ENCODE assay signal across 8 mouse cellular contexts in the genomic region with DNA sequence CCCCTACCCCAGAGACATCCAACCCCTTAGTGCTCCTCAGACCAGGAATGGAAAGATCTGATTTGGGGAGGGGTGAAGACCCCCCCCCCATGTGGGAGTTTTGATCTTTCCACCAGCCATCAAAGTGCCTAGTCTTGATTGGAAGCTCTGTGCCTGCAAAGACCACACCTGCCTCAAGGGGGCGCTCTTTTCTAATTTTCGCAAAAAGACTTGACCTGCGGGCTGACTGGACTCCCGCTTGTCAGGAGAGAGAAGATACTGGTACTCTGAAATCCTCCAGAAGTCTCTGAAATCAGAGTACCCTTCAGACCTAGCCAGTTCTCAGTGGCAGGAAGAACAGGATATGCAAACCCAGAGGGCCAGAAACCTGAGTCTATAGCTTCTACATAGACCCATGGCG. TPM values are rescaled to one million over a fixed set of nuclear protein-coding genes. Genes with fewer than 3 reads are reported as not detected.
DNase-seq lines count a peak whose midpoint lies in the region; ATAC-seq and TF ChIP-seq lines count a peak whose summit lies in the region.

No protein-coding gene starts in this region.

- H3K27ac ChIP-seq in hindbrain, embryonic 12.5 days = peak overlapping the region; percentile 94
- H3K27ac ChIP-seq in lung, embryonic 14.5 days (ENCODE audit: low read depth) = no peak overlapping the region

- ATAC-seq in hindbrain, embryonic 12.5 days (ENCODE audit: low FRiP score) = no peak
- no peak for ATAC-seq in lung, embryonic 14.5 days (ENCODE audit: insufficient read depth)
- no peak for ATAC-seq in monocyte, adult 5-6 weeks (replicated peaks; ENCODE audit: insufficient number of reproducible peaks, low FRiP score, low TSS enrichment, poor library complexity, severe bottlenecking)

- H3K36me3 ChIP-seq in hindbrain, embryonic 12.5 days = no peaks in the 10 kb centered on the region
- H3K36me3 ChIP-seq in lung, embryonic 14.5 days (ENCODE audit: insufficient read depth) = no peaks in the 10 kb centered on the region

- H3K4me2 ChIP-seq in hindbrain, embryonic 12.5 days (replicated peaks) = no peak overlapping the region
- no peak overlapping the region for H3K4me2 ChIP-seq in lung, embryonic 14.5 days

- DNase-seq in right cerebral cortex, adult 2 months (ENCODE audit: low spot score in 2 of 2) = peak; percentile 55 to 66
- no peak for DNase-seq in right cerebral cortex, postnatal 25 days
- peak; percentile 72 for DNase-seq in adrenal gland, postnatal 10 days
- DNase-seq in embryo, embryonic 9.5 days (ENCODE audit: extremely low spot score) = peak; percentile 76
- DNase-seq in lung, embryonic 14.5 days = peak; percentile 71
- DNase-seq in right cerebral cortex, postnatal 10 days (ENCODE audit: low spot score in 2 of 2) = peak; percentile 72 to 79

- no peak overlapping the region for H3K4me3 ChIP-seq in hindbrain, embryonic 12.5 days
- H3K4me3 ChIP-seq in lung, embryonic 14.5 days (ENCODE audit: low read depth, low read length) = no peak overlapping the region

- 5% methylated on average over 5 of the region's 5 CpGs for WGBS in hindbrain, embryonic 12.5 days
- WGBS in lung, embryonic 14.5 days = 1% methylated on average over 5 of the region's 5 CpGs

- H3K9ac ChIP-seq in hindbrain, embryonic 12.5 days = no peak overlapping the region
- H3K9ac ChIP-seq in lung, embryonic 14.5 days = no peak overlapping the region

- H3K27me3 ChIP-seq in hindbrain, embryonic 12.5 days = peaks cover 62% of the 10 kb centered on the region
- H3K27me3 ChIP-seq in lung, embryonic 14.5 days (ENCODE audit: insufficient read depth, low read length) = peaks cover 33% of the 10 kb centered on the region

- peaks cover 55% of the 10 kb centered on the region for H3K4me1 ChIP-seq in hindbrain, embryonic 12.5 days
- peaks cover 10% of the 10 kb centered on the region; the same call in 1 of the 2 replicates for H3K4me1 ChIP-seq in lung, embryonic 14.5 days (ENCODE audit: insufficient read depth)

- no peaks in the 10 kb centered on the region for H3K9me3 ChIP-seq in hindbrain, embryonic 12.5 days (replicated peaks)
- H3K9me3 ChIP-seq in lung, embryonic 14.5 days (ENCODE audit: low read depth, low read length) = no peaks in the 10 kb centered on the region

- peak; percentile 61 for TF ChIP-seq CTCF in lung, embryonic 14.5 days (IDR thresholded peaks at IDR 0.05; ENCODE audit: low read depth)

RNA-seq across cellular contexts. Expression of gene Rhcg, which starts 40.8 kb away (rescaled TPM):
- total RNA-seq in adrenal gland, postnatal 10 days (2021) = under 1 TPM; 0.66 to 0.91 TPM
- polyA plus RNA-seq in hindbrain, embryonic 12.5 days (2016; fragmentation: Nextera tagmentation; extraction: Ambion mirVana) = 1.4 and 2.3 TPM in 2 replicates
- polyA plus RNA-seq in lung, embryonic 14.5 days (2014; fragmentation: Nextera tagmentation; extraction: Ambion mirVana) = not detected in 2 replicates
- not detected in 3 replicates for total RNA-seq in monocyte, adult 5-6 weeks (2017)
